Mouse (Mus musculus): ENCODE measurements at regions not wholly inside any gene's neighbourhood (a gene's known extent, or its start where the extent isn't known, plus 50 kb on each side); places are given as distances from the start of the nearest gene placed in this dataset.

DNA sequence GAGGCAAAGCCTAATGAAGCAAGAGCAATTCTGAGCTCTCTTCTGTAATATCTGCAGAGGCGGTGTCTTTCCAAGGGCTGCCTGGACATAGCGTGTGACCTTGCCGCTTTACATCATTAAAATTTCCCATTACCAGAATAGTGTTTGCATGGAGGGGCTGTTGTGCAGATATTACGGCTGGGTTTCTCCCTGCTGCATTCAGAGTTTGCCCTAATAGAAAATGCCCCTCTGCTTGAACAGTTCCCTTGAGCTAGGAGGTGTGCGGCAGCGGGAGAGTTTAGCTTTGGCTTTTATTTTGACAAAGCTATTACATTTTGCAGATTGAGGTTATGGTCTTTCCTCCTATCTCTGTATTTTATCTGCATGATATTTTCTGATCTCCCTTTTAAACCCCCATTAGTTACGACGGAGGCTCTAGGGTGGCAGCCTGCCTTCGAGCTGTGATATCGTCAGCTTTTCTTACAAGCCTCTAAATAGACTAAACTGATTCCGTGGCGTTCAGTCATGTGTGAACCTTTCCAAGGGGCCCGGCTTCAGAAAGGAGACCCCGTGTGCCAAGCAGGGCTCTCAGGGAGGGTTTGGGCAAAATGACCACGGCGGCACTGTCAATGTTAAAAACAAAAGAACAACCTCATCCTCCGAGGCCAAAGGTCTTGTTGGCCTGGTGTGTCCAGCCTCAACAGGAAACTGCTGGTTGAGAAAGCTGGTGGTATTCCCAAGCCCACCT is 182.2 kb upstream of the Pmfbp1 start:
- no peaks in the 10 kb centered on the region for H3K36me3 ChIP-seq (ENCODE audit: control insufficient read depth, insufficient read depth, low read length, poor library complexity, severe bottlenecking)
- no peak for DNase-seq (ENCODE audit: low read depth, low spot score)
- TF ChIP-seq CHD2 (IDR thresholded peaks at IDR 0.05; ENCODE audit: low read depth, low read length) (no peak), HCFC1 (IDR thresholded peaks at IDR 0.05; ENCODE audit: borderline replicate concordance, insufficient read depth, low read length) (no peak)
- H3K27ac ChIP-seq (ENCODE audit: insufficient read depth, low read depth, low read length, poor library complexity, severe bottlenecking): no peak overlapping the region
- in situ Hi-C loops (cut with MboI; ENCODE audit: low sequenced_read_pairs in 2 of 2, unreplicated experiment in 2 of 2): no loop called here
- H3K9ac ChIP-seq (ENCODE audit: insufficient read depth, low read depth, low read length, poor library complexity, severe bottlenecking): no peak overlapping the region
- no peaks in the 10 kb centered on the region for H3K9me3 ChIP-seq (ENCODE audit: control insufficient read depth, insufficient read depth, low read depth, low read length)
- no peak overlapping the region for H3K4me3 ChIP-seq (ENCODE audit: insufficient read depth in 1 of 2, low read depth in 1 of 2, low read length in 2 of 2, poor library complexity in 1 of 2, severe bottlenecking in 1 of 2)
- no peaks in the 10 kb centered on the region for H3K4me1 ChIP-seq (ENCODE audit: control insufficient read depth in 2 of 2, insufficient read depth in 2 of 2, low read length in 2 of 2, poor library complexity in 1 of 2)

GRCm38 (mm10) chr8:109312731-109313130 is 181.1 kb upstream of the Pmfbp1 start:
- no peak for TF ChIP-seq ZC3H11A (IDR thresholded peaks at IDR 0.05; ENCODE audit: borderline replicate concordance, low read depth, low read length)
- Histone ChIP-seq H3K9ac (ENCODE audit: insufficient read depth, low read depth, low read length, poor library complexity, severe bottlenecking) (no peak overlapping the region), H3K9me3 (ENCODE audit: control insufficient read depth, insufficient read depth, low read depth, low read length) (no peaks in the 10 kb centered on the region), H3K36me3 (ENCODE audit: control insufficient read depth, insufficient read depth, low read length, poor library complexity, severe bottlenecking) (no peaks in the 10 kb centered on the region), H3K27ac (ENCODE audit: insufficient read depth, low read depth, low read length, poor library complexity, severe bottlenecking) (no peak overlapping the region), H3K4me3 (ENCODE audit: insufficient read depth in 1 of 2, low read depth in 1 of 2, low read length in 2 of 2, poor library complexity in 1 of 2, severe bottlenecking in 1 of 2) (no peak overlapping the region), H3K4me1 (ENCODE audit: control insufficient read depth in 2 of 2, insufficient read depth in 2 of 2, low read length in 2 of 2, poor library complexity in 1 of 2) (no peaks in the 10 kb centered on the region)
- no peak for DNase-seq (ENCODE audit: low read depth, low spot score)
- in situ Hi-C loops (cut with MboI; ENCODE audit: low sequenced_read_pairs in 2 of 2, unreplicated experiment in 2 of 2): no loop called here

DNA sequence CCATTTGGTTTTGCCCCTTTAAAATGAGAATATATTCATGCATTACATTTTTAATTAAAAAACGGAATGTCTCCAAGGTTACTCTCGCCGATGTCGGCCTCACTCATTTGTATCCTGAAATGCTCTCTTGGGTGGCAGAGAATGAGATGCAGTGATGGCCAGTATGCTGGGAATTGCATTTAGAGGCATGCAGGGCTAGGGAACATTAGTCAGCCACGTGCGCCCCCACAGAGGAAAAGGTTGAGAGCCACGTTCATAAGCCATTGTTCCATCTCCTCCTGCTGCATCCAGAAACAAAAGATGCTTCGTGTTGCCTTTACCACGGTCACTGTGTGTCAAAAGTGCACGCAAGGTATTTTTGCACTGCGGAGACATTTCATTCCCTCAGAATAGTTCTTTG is 172.9 kb upstream of the Pmfbp1 start:
- Histone ChIP-seq H3K4me3 (ENCODE audit: insufficient read depth in 1 of 2, low read depth in 1 of 2, low read length in 2 of 2, poor library complexity in 1 of 2, severe bottlenecking in 1 of 2) (no peak overlapping the region), H3K36me3 (ENCODE audit: control insufficient read depth, insufficient read depth, low read length, poor library complexity, severe bottlenecking) (no peaks in the 10 kb centered on the region), H3K9me3 (ENCODE audit: control insufficient read depth, insufficient read depth, low read depth, low read length) (no peaks in the 10 kb centered on the region), H3K27ac (ENCODE audit: insufficient read depth, low read depth, low read length, poor library complexity, severe bottlenecking) (no peak overlapping the region), H3K9ac (ENCODE audit: insufficient read depth, low read depth, low read length, poor library complexity, severe bottlenecking) (no peak overlapping the region), H3K4me1 (ENCODE audit: control insufficient read depth in 2 of 2, insufficient read depth in 2 of 2, low read length in 2 of 2, poor library complexity in 1 of 2) (no peaks in the 10 kb centered on the region)
- DNase-seq (ENCODE audit: low read depth, low spot score): no peak
- in situ Hi-C loops (cut with MboI; ENCODE audit: low sequenced_read_pairs in 2 of 2, unreplicated experiment in 2 of 2): no loop called here
- TF ChIP-seq ZC3H11A (IDR thresholded peaks at IDR 0.05; ENCODE audit: borderline replicate concordance, low read depth, low read length) (no peak), CHD2 (IDR thresholded peaks at IDR 0.05; ENCODE audit: low read depth, low read length) (no peak), HCFC1 (IDR thresholded peaks at IDR 0.05; ENCODE audit: borderline replicate concordance, insufficient read depth, low read length) (no peak), MAFK (IDR thresholded peaks at IDR 0.05; ENCODE audit: insufficient read depth, low read depth, low read length) (no peak), ZNF384 (IDR thresholded peaks at IDR 0.05; ENCODE audit: low read depth, low read length) (no peak)

DNA sequence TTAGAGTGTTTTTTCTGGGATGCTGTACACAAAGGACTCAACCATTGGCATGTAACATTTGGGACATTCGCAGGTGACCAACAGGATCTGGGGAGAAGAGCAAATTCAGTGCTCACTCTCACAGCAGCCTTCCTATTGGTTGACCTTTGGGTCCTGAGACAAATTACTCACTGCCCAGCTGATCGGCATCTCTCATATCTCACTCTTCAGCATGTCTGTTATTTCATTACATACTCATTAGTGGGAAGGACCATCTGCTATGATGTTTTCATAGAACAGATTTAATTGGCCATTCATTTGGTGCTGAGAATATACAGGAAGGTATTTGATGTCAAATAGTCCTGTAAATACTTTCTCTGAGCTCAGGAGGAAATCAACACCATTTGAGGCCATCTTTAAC is 170.5 kb upstream of the Pmfbp1 start:
- Histone ChIP-seq H3K36me3 (ENCODE audit: control insufficient read depth, insufficient read depth, low read length, poor library complexity, severe bottlenecking) (no peaks in the 10 kb centered on the region), H3K4me3 (ENCODE audit: insufficient read depth in 1 of 2, low read depth in 1 of 2, low read length in 2 of 2, poor library complexity in 1 of 2, severe bottlenecking in 1 of 2) (no peak overlapping the region), H3K27ac (ENCODE audit: insufficient read depth, low read depth, low read length, poor library complexity, severe bottlenecking) (no peak overlapping the region), H3K9me3 (ENCODE audit: control insufficient read depth, insufficient read depth, low read depth, low read length) (no peaks in the 10 kb centered on the region), H3K9ac (ENCODE audit: insufficient read depth, low read depth, low read length, poor library complexity, severe bottlenecking) (no peak overlapping the region), H3K4me1 (ENCODE audit: control insufficient read depth in 2 of 2, insufficient read depth in 2 of 2, low read length in 2 of 2, poor library complexity in 1 of 2) (no peaks in the 10 kb centered on the region)
- in situ Hi-C loops (cut with MboI; ENCODE audit: low sequenced_read_pairs in 2 of 2, unreplicated experiment in 2 of 2): no loop called here
- DNase-seq (ENCODE audit: low read depth, low spot score): no peak
- TF ChIP-seq ZC3H11A (IDR thresholded peaks at IDR 0.05; ENCODE audit: borderline replicate concordance, low read depth, low read length): no peak

- Histone ChIP-seq H3K9me3 (ENCODE audit: control insufficient read depth, insufficient read depth, low read depth, low read length) (no peaks in the 10 kb centered on the region), H3K27ac (ENCODE audit: insufficient read depth, low read depth, low read length, poor library complexity, severe bottlenecking) (no peak overlapping the region), H3K9ac (ENCODE audit: insufficient read depth, low read depth, low read length, poor library complexity, severe bottlenecking) (no peak overlapping the region), H3K4me3 (ENCODE audit: insufficient read depth in 1 of 2, low read depth in 1 of 2, low read length in 2 of 2, poor library complexity in 1 of 2, severe bottlenecking in 1 of 2) (no peak overlapping the region), H3K4me1 (ENCODE audit: control insufficient read depth in 2 of 2, insufficient read depth in 2 of 2, low read length in 2 of 2, poor library complexity in 1 of 2) (no peaks in the 10 kb centered on the region), H3K36me3 (ENCODE audit: control insufficient read depth, insufficient read depth, low read length, poor library complexity, severe bottlenecking) (no peaks in the 10 kb centered on the region)
- TF ChIP-seq CHD2 (IDR thresholded peaks at IDR 0.05; ENCODE audit: low read depth, low read length): no peak
- no peak for TF ChIP-seq MAFK (IDR thresholded peaks at IDR 0.05; ENCODE audit: insufficient read depth, low read depth, low read length)
- TF ChIP-seq ZC3H11A (IDR thresholded peaks at IDR 0.05; ENCODE audit: borderline replicate concordance, low read depth, low read length): no peak
- TF ChIP-seq ZNF384 (IDR thresholded peaks at IDR 0.05; ENCODE audit: low read depth, low read length): no peak
- no peak for TF ChIP-seq HCFC1 (IDR thresholded peaks at IDR 0.05; ENCODE audit: borderline replicate concordance, insufficient read depth, low read length)
- no peak for DNase-seq (ENCODE audit: low read depth, low spot score)
- in situ Hi-C loops (cut with MboI; ENCODE audit: low sequenced_read_pairs in 2 of 2, unreplicated experiment in 2 of 2): no loop called here
Observed at GRCm38 (mm10) chr8:109324241-109324640, 169.6 kb upstream of the Pmfbp1 start.
